In the genomic region with DNA sequence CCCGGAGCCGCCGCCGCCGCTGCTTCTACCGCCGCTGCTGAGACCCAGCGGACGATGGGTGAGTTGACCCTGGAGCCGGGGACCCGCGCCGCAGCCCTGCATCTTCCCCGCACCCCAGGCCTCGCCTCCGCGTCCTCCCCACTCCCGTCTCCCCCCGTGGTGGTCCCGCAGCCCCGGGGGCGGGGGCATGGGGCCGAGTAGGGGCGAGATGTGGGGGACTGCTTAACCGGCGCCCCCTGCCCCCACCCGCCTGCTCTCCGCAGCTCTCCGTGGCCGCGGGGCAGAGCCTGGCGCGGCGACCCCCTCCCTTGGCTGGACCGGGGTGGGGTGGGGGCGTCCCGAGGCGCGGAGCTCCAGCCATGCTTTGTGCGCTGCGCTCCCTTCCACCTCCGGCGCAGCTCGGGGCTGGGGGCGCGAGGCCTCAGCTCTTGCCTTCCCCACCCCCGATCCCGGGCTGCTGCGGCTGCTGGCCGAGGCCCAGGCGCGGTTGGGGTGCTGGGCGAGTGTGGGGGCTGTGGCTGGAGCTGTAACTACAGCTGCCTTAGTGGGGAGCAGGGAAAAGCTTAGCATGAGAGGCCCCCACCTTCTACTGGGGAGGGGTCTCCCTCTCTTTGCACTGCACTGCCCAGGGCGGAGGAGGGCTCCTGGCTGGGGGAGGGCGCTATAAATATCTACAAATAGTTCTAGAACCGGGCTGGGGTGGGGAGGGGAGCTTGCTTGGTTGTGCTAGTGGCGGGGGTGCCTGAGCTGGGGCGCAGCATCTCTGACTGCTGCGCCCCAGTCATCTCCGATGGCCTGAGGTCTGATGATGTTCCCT, we compare ENCODE assay signal across 8 mouse cellular contexts. TPM values are rescaled to one million over a fixed set of nuclear protein-coding genes. Genes with fewer than 3 reads are reported as not detected.
DNase-seq lines count a peak whose midpoint lies in the region; ATAC-seq lines count a peak whose summit lies in the region.

No protein-coding gene starts in this region.

- peak overlapping the region; percentile 88 for H3K4me2 ChIP-seq in heart, embryonic 16.5 days (ENCODE audit: low read depth, low read length)
- peak overlapping the region; percentile 52 for H3K4me2 ChIP-seq in intestine, embryonic 14.5 days (ENCODE audit: low read length)
- peak overlapping the region; percentile 64 for H3K4me2 ChIP-seq in liver, embryonic 15.5 days
- peak overlapping the region; percentile 88 for H3K4me2 ChIP-seq in stomach, embryonic 14.5 days (replicated peaks; ENCODE audit: low read depth, low read length)

- peak; percentile 11 for ATAC-seq in heart, embryonic 16.5 days (replicated peaks; ENCODE audit: extremely low read depth, insufficient read depth, low FRiP score)
- ATAC-seq in intestine, embryonic 14.5 days (replicated peaks; ENCODE audit: low FRiP score, low TSS enrichment, low read depth), result peak; percentile 70
- no peak for ATAC-seq in liver, embryonic 15.5 days (ENCODE audit: insufficient read depth)
- ATAC-seq in stomach, embryonic 14.5 days (ENCODE audit: insufficient number of reproducible peaks, insufficient read depth, low FRiP score, low read depth), result peak; percentile 15; the same call in 1 of the 2 replicates

- no peak for DNase-seq in heart, adult 9 months (ENCODE audit: low spot score in 2 of 2)
- DNase-seq in Muller cell, postnatal 12 days (ENCODE audit: inconsistent ontology term), result peak; percentile 50
- DNase-seq in embryo, embryonic 11 days, result peak; percentile 72
- peak; percentile 72 for DNase-seq in intestine, embryonic 14.5 days (ENCODE audit: low spot score)
- no peak for DNase-seq in adrenal gland, adult 18-20 months (ENCODE audit: low spot score in 2 of 2)

- WGBS in heart, embryonic 16.5 days, result 2% methylated on average over 58 of the region's 60 CpGs
- under 1% methylated on average over 44 of the region's 60 CpGs for WGBS in intestine, embryonic 14.5 days
- WGBS in liver, embryonic 15.5 days (ENCODE audit: insufficient replicate concordance), result 4% methylated on average over 47 of the region's 60 CpGs
- WGBS in stomach, embryonic 14.5 days, result under 1% methylated on average over 38 of the region's 60 CpGs

- H3K27me3 ChIP-seq in heart, embryonic 16.5 days (ENCODE audit: control insufficient read depth, insufficient read depth, low read length), result peaks cover 21% of the 10 kb centered on the region
- H3K27me3 ChIP-seq in intestine, embryonic 14.5 days (replicated peaks; ENCODE audit: control insufficient read depth, insufficient read depth, low read length), result no peaks in the 10 kb centered on the region
- peaks cover 92% of the 10 kb centered on the region for H3K27me3 ChIP-seq in liver, embryonic 15.5 days
- no peaks in the 10 kb centered on the region for H3K27me3 ChIP-seq in stomach, embryonic 14.5 days (ENCODE audit: control insufficient read depth, insufficient read depth, low read length)

- H3K4me3 ChIP-seq in heart, embryonic 16.5 days (ENCODE audit: low read length), result peak overlapping the region; percentile 63
- H3K4me3 ChIP-seq in intestine, embryonic 14.5 days (ENCODE audit: low read depth, low read length), result peak overlapping the region; percentile 72
- H3K4me3 ChIP-seq in liver, embryonic 15.5 days (replicated peaks), result peak overlapping the region; percentile 55
- peak overlapping the region; percentile 91 for H3K4me3 ChIP-seq in stomach, embryonic 14.5 days (ENCODE audit: low read depth, low read length)

- peaks cover 14% of the 10 kb centered on the region for H3K4me1 ChIP-seq in heart, embryonic 16.5 days (ENCODE audit: control insufficient read depth, insufficient read depth, low read length)
- peaks cover 29% of the 10 kb centered on the region for H3K4me1 ChIP-seq in intestine, embryonic 14.5 days (replicated peaks; ENCODE audit: control insufficient read depth, insufficient read depth, low read length)
- peaks cover 14% of the 10 kb centered on the region; the same call in 1 of the 2 replicates for H3K4me1 ChIP-seq in liver, embryonic 15.5 days (replicated peaks)
- peaks cover 34% of the 10 kb centered on the region for H3K4me1 ChIP-seq in stomach, embryonic 14.5 days (ENCODE audit: control insufficient read depth, insufficient read depth, low read length)

- no peaks in the 10 kb centered on the region for H3K9me3 ChIP-seq in heart, embryonic 16.5 days (replicated peaks; ENCODE audit: control insufficient read depth, low read length)
- H3K9me3 ChIP-seq in intestine, embryonic 14.5 days (ENCODE audit: control insufficient read depth, low read length), result no peaks in the 10 kb centered on the region
- H3K9me3 ChIP-seq in liver, embryonic 15.5 days (replicated peaks), result no peaks in the 10 kb centered on the region
- H3K9me3 ChIP-seq in stomach, embryonic 14.5 days (ENCODE audit: control insufficient read depth, low read depth, low read length), result no peaks in the 10 kb centered on the region

- H3K9ac ChIP-seq in heart, embryonic 16.5 days (ENCODE audit: low read length), result peak overlapping the region; percentile 79
- peak overlapping the region; percentile 84 for H3K9ac ChIP-seq in intestine, embryonic 14.5 days (ENCODE audit: low read length)
- peak overlapping the region; percentile 30; the same call in 1 of the 2 replicates for H3K9ac ChIP-seq in liver, embryonic 15.5 days
- H3K9ac ChIP-seq in stomach, embryonic 14.5 days (replicated peaks; ENCODE audit: low read depth, low read length), result peak overlapping the region; percentile 97

- H3K36me3 ChIP-seq in heart, embryonic 16.5 days (ENCODE audit: control insufficient read depth, insufficient read depth), result no peaks in the 10 kb centered on the region
- H3K36me3 ChIP-seq in intestine, embryonic 14.5 days (ENCODE audit: control insufficient read depth, insufficient read depth, low read length), result no peaks in the 10 kb centered on the region
- H3K36me3 ChIP-seq in liver, embryonic 15.5 days (replicated peaks), result no peaks in the 10 kb centered on the region
- H3K36me3 ChIP-seq in stomach, embryonic 14.5 days (ENCODE audit: control insufficient read depth, insufficient read depth, low read length), result no peaks in the 10 kb centered on the region

- no peak overlapping the region for H3K27ac ChIP-seq in heart, embryonic 16.5 days (ENCODE audit: low read length)
- H3K27ac ChIP-seq in intestine, embryonic 14.5 days (ENCODE audit: low read depth), result peak overlapping the region; percentile 68
- no peak overlapping the region for H3K27ac ChIP-seq in liver, embryonic 15.5 days (replicated peaks)
- peak overlapping the region; percentile 86 for H3K27ac ChIP-seq in stomach, embryonic 14.5 days (ENCODE audit: low read length)

RNA-seq across cellular contexts. Expression of gene Mgat3, which starts 0.5 kb away (rescaled TPM):
- polyA plus RNA-seq in heart, embryonic 16.5 days (2015; fragmentation: Nextera tagmentation; extraction: Ambion mirVana), result 1.3 and 1.5 TPM in 2 replicates
- polyA plus RNA-seq in intestine, embryonic 14.5 days (2014; fragmentation: Nextera tagmentation; extraction: Ambion mirVana), result 10.5 and 11.1 TPM in 2 replicates
- 0.54 and 0.55 TPM in 2 replicates for polyA plus RNA-seq in liver, embryonic 15.5 days (2015; fragmentation: Nextera tagmentation; extraction: Ambion mirVana)
- 12.8 and 13.7 TPM in 2 replicates for polyA plus RNA-seq in stomach, embryonic 14.5 days (2014; fragmentation: Nextera tagmentation; extraction: Ambion mirVana)
- 1 to 10 TPM; 8.2 to 8.7 TPM for total RNA-seq in adrenal gland, adult 18-20 months (2021)

RNA-seq across cellular contexts. Expression of gene Tab1, which starts 41.1 kb away (rescaled TPM):
- polyA plus RNA-seq in heart, embryonic 16.5 days (2015; fragmentation: Nextera tagmentation; extraction: Ambion mirVana), result 29.9 and 33.4 TPM in 2 replicates
- 36.1 and 37.5 TPM in 2 replicates for polyA plus RNA-seq in intestine, embryonic 14.5 days (2014; fragmentation: Nextera tagmentation; extraction: Ambion mirVana)
- 11.0 and 12.7 TPM in 2 replicates for polyA plus RNA-seq in liver, embryonic 15.5 days (2015; fragmentation: Nextera tagmentation; extraction: Ambion mirVana)
- 32.2 and 34.9 TPM in 2 replicates for polyA plus RNA-seq in stomach, embryonic 14.5 days (2014; fragmentation: Nextera tagmentation; extraction: Ambion mirVana)
- 1 to 10 TPM; 9.3 to 9.4 TPM for total RNA-seq in adrenal gland, adult 18-20 months (2021)

RNA-seq across cellular contexts. Expression of gene Mief1, which starts 59.8 kb away (rescaled TPM):
- 26.1 and 30.0 TPM in 2 replicates for polyA plus RNA-seq in heart, embryonic 16.5 days (2015; fragmentation: Nextera tagmentation; extraction: Ambion mirVana)
- polyA plus RNA-seq in intestine, embryonic 14.5 days (2014; fragmentation: Nextera tagmentation; extraction: Ambion mirVana), result 32.0 and 38.8 TPM in 2 replicates
- 16.2 and 17.0 TPM in 2 replicates for polyA plus RNA-seq in liver, embryonic 15.5 days (2015; fragmentation: Nextera tagmentation; extraction: Ambion mirVana)
- polyA plus RNA-seq in stomach, embryonic 14.5 days (2014; fragmentation: Nextera tagmentation; extraction: Ambion mirVana), result 34.5 and 36.4 TPM in 2 replicates
- 10 to 100 TPM; 45.3 to 52.3 TPM for total RNA-seq in adrenal gland, adult 18-20 months (2021)

Comparison
In these comparisons a context has a peak if more than half of its experiments do, and no peak if none do; other contexts are left out.
1. H3K27ac ChIP-seq: peak in intestine, embryonic 14.5 days (single experiment) and stomach, embryonic 14.5 days (single experiment); none in heart, embryonic 16.5 days (single experiment) and liver, embryonic 15.5 days (single experiment).
2. H3K9ac ChIP-seq: peak in every context shown above with its lines; median percentile 97 in stomach, embryonic 14.5 days; 84 in intestine, embryonic 14.5 days; 79 in heart, embryonic 16.5 days; 30 in liver, embryonic 15.5 days.
3. DNase-seq: peak in Muller cell, postnatal 12 days (single experiment), embryo, embryonic 11 days (single experiment) and intestine, embryonic 14.5 days (single experiment); none in heart, adult 9 months (0 of 2) and adrenal gland, adult 18-20 months (0 of 2).
4. Peak in every context shown above with its lines, with median percentiles within 50 percentile points of each other: H3K4me2 ChIP-seq and H3K4me3 ChIP-seq.